Mouse (Mus musculus) layer of hippocampus, postnatal 25 days (tissue): ENCODE data around the gene Ube4b. TPM values are rescaled to one million over a fixed set of nuclear protein-coding genes. Genes with fewer than 3 reads are reported as not detected.

ENCODE experiments used
- DNase-seq, 2 experiments: peaks; one replicate each; pipeline ENCODE4 v3.0.0; 2022; ENCODE audit warnings: mixed read lengths in 2 of 2, low spot score in 1 of 2; ENCODE audit errors: extremely low spot score in 1 of 2
- total RNA-seq, 2 experiments: library from RNA; stranded (reverse); gene quantifications; 2 replicates each; pipeline ENCODE4 v1.2.3; 2021

Ube4b gene
- total RNA-seq, 2 experiments from 2014 or later, result 92.8 to 113 TPM

DNA sequence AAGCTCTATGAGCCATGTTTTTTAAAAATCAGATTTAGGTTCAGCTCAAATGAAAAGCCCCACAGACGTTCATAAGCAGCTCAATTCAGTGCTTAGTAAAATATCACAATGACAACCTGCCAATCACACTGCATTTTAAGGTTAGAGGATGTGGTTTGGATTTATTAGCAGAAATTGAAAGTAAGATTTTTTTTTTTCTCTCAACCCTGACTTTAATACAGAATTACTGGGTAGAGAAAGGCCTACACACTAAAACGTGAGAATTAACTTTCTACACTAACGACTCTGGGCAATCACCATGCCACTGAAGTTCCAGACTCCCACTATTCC is 118.1 kb downstream of the Ube4b start:
- no peak for DNase-seq

DNA sequence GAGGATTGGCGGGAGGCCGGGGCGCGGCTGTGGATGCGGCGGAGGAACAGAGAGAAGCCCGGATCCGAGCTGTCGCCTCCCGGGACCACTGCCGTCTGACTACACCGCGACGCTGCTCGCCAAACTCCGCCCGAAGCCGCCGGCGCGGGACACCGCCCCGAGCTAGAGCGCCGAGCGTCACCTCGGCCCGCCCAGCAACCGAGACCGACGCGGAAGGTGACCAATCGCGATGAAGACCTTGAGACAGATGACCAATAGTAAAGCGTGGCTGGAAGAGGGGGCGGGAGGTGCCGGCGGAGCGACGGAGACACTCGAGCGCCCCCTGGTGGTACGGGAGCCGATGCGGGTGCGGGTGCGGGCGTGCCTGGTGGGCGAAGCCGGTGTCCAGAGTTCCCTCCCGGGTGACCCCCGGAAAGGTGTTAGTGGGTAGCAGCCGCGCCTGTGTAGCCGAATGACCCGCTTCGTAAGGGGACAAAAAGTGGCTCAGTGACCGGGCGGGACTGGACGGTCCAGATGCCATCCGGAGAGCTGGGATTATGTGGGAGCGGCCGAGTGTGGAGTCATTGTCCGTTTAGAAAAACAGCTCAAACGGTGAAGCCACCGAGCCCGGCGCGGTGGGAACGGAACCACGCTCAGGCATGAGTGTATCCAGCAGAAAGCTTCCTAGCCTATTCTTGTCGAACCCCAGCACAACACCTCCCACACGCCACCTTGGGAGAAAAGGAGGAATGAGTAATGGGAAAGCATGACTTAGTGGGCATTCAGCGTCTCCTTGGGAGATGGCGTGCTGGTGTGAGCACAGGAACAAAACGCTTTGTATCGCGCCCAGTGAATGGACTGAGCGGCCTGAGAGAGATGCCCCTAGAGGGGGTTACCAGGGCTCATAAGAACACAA is 118.7 kb downstream of the Ube4b start, which contains the start of gene Kif1b:
Kif1b (minus strand) TSS at position 98 of the 895 bp plus-strand sequence.
- peak; percentile 100 for DNase-seq

DNA sequence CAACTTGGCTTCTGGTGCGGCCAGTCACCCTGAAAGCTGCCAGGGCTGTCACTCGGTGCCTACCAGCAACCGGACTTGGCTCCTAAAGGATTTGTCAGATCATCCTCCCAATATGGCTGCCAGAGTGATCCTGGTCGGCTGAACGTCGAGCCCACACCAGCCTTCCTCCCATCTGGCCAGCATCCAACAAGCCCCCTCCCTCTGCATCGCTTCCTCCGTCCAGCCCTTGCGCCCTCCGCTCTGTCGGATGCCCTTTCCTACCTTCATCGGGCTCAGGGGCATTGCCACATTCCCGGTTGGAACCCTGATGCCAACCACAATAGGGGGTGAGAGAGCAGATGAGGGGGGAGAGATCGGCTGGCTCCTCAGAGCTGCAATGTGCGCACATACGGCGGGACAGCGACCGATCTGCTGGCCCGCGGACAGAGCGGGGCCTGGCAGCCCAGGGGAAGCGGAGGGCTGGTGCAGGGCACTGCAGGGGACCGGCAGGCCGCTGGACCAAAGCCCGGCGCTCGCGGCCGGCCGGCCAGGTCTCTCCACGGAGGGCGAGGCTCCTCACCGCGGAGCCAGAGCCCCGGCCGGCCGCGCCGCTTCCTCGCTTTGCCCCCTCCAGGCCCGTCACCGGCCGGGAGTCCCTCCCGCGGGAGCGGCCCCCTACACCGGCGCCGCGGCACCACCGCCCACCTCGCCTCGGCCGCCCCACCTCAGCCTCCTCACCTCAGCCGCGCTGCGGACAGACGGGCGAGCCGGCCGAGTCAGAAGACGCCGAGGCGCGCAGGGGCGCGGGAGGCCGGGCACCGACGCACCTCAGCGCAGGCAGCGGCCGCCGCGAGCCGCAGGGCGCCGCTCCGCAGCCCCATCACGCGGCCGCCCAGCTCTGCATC is 119.6 kb downstream of the Ube4b start:
- peak; percentile 43 to 60 for DNase-seq

DNA sequence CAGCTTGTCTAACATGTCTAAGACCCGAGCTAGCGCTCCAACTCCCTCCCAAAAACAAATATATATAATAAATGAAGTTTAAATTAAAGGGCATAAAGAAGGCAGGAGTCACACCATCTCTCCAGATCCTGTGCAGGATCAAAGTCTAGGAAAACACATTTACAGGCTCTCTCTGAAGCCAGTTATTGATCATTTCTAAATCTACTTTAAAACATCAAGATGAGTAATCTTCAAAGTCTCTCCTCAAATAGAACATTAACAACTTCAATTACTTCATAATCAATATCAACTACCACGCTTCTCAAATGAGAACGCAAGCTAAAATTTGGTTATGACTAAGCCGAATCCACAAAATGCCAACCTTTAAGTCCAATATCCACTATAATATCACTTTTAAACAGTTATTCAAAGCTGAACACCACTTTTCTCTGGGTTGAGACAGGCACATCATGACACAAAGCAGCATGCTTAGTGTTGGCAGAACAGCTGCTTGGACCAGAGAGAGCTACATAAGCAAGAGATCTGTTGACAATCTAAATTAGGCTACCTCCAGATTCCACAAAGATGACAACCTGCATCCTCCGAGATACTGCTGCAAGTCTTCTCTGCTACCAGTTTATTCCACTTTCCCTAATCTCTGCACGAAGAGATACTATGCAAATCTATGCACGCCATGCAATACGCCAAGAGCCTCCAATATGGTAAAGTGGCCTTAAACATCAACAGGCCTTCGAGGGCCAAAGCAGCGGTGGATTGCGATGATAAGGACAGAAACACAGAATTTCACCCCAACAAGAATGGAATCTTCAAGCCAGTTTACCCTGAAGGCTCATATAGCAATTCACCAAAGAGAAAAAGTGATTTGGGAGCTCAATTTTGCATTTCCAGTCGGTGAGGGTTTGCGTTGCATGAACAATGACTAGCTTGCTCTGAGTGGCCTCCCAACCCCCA is 120.5 kb downstream of the Ube4b start:
- DNase-seq, result no peak

DNA sequence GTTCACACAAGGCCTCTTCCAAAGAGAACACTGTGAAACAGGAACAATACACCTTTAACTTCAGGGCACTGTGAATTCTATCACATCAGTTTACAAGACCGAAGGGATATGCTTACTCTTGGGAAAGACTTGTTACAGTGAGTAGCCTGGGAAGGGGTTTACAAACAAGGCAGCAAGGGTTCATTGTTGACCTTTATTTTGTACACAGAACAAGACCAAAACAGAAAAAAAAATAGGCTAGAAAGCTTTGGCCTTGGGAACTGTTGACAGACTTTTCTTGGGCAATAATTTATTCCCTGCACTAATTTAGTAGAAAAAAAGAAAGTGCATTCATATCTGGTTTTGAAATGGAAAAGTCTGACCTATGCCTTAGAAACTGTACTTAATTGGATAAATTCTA is 122.1 kb downstream of the Ube4b start:
- no peak for DNase-seq

DNA sequence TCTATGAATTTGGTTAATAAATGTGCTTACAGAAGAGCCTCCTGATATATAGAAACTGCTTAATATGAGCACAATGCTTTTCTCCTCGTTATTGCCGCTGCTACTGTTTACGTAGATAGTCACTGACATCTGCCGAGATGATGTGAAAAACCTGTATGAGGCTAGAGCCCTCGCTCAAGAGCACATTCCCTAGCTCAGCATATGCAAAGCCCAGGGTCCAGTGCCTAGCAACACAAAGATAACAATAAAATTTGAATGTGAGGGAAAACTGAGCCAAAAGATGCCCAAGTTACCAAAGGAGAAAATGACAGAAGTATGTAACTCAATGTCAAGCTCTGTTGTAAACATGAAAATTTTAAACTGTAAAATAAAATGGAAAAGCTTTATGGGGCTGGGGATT is 123.0 kb downstream of the Ube4b start:
- DNase-seq, result no peak

DNA sequence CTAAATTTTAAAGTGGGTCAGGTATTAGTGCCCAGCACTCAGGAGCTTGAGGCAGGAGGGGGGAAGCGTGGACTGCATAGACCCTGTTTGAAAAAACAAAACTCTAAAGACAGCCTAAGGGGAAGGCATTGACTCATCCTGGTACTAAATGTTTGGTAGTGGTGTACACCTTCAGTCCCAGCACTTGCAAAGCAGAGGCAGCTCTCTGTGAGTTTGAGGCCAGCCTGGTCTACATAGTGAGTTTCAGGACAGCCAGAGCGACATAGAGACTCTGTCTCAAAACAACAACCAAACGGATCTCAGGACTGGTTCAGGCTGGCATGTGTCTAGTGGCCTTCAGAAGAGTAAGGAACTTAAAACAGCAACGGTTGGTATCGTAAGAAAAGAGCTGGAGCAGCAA is 123.8 kb downstream of the Ube4b start:
- DNase-seq, result no peak

DNA sequence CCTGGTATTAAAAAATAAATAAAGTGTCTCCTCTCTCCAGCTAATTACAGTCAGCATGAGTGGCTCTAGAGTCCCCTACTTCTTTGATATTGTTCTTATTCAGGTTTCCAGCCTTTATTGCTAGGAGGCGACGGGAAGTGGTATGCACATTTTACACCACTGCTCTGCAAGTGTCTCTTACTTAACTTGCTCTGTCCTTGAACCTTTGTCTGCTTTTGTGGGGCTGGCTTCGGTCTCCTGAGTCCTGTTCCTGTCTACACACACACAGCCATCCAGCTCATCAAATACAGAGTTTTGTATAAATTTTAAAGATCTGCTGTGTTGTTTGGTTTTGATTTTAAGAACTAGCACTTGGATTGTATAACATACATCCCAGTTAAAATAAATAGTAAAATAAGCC is 124.4 kb downstream of the Ube4b start:
- DNase-seq, result no peak

DNA sequence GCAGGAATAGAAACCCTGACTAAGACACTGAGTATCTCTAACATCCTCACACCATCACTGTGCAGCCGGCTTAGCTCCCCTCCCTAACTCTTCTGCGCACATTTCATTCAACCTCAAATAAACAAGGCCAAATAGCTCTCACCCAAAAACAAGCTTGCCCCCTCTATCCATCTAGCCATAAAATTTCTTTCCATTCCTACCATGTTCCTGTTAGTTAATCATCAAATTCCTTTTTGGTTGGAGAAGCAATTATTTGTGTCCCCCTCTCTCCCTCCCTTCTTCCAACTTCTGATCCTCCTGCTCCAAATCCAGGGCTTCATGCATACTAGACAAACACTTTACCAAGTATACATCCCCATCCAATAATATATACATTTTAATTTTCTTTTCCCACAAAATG is 130.0 kb downstream of the Ube4b start:
- no peak for DNase-seq

DNA sequence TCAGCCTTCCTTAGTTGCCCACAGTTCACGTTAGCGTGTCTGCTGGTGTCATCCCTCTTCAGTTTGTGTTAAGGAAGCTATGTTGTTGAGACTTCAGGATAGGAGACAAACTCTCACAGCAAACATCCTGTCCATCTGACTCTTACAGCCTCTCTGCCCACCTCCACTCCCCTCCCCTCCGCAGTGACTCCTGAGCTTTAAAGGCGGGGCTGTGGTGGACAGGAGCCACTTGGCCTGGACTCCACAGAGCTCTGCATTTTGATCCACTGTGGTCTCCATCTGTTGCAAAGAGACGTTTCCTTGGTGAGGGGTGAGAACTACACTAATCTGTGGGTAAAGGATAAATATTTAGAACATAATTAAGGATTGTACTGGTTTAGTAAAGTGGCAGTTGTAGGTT is 133.6 kb downstream of the Ube4b start:
- no peak for DNase-seq

DNA sequence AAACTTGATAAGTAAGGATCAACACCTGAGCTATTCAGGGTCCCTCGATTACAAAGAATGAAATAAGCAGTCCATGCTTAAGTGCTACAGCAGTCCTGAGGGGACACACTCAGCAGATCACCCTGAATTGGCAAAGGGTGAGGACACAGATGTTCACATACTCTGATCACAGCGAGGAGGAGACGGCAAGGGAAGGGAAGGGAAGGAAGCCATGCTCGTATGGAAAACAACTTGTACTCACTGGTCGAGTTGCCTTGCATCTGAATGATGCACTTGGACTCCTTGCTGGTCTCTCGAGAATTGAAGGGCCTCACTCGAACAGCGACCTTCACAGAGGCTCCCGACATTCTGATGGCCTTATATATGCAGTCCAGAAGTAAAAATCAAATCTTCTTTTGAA is 135.5 kb downstream of the Ube4b start:
- no peak for DNase-seq

DNA sequence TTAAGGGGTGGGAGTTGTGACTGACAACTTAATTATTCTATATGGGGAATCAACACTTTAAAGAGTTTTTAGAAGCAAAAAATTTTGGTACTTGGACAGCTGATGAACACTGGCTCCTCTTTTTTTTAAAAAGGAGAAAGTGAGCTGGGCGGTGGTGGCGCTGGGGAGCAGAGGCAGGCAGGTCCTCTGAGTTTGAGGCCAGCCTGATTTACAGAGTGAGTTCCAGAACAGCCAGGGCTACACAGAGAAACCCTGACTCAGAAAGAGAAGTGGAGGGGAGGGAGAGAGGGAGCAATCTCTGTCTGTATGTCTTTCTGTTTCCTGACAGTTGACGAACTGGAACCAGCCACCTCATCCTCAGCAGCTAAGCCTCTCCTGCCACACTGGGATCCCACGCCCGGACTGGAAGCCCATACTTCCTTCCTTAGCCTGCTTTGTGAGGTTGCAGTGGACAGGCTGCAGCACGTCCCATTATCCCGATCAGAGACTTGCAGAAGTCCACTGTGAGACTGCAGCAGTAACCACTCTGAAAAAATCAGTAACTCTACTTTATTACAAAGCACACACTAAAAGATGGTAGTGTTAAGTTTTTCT is 136.3 kb downstream of the Ube4b start:
- no peak for DNase-seq

DNA sequence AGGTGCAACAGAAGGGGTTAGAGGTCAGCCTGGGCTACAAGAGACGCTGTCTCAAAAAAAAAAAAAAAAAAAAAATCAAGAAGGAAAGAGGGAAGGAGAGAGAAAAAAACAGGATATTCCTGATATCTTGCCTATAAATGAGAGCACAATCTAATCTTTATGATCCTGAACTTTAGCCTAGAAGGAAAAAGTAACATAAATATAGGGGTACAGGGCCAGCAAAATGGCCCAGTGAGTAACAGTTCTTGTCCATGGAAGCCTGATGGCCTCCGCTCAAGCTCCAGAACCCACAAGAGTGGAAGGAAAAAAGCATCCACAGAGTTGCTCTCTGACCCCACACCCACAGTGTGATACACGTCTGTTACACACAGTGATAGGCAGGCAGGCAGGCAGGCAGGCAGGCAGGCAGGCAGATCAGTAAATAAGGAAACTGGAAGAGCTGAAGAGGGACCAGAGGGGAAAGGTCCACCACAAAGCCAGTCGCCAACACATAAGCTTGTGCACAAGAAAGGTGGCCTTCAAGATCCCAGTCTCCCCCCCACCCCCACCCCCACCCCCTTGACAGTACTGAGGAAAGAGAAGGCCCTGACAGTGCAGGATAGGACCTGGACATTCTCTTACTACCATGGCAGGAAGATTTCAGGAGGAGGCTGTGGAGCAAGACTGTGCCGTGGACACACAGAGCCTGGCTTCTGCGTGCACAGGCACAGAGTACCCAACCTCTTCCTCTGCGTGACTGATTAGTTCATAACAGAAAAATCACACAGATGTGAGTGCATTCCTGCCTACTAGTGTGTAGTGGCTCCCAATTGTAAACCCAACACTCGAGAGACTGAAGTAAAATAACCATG is 140.0 kb downstream of the Ube4b start:
- no peak for DNase-seq

DNA sequence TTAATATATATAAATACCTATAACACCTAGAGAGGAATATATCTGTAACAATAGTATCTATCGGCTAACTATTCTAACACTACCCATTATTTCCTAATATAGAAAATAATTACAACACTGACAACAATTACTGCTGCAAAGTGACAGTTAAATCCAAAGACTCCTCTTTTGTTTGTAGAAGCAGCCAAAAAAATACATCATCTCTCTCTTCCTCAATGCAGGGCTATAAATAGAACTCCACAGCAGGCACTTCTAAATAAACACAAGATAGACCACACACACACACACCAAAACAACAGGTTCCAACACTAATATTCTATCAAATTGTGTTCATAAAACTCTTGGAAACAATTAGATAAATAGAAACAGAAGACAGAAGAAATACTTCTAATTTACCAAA is 140.9 kb downstream of the Ube4b start:
- DNase-seq, result no peak

DNA sequence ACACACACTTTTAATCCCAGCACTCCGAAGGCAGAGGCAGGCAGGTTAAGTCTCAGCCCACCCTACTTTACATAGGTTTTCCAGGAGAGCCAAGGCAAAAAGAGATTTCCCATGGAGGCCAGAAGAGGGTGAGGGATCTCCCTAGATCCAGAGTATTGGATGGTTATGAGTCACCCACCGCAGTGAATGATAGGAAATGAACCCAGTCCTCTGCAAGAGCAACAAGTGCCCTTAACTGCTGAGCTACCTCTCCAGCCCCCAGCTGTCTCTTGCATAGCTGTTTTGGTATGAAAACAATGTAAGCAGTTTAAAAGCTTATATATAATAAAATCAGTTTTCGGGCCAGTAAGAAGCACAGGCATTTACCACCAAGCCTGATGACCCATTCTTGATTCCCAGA is 143.5 kb downstream of the Ube4b start:
- no peak for DNase-seq

DNA sequence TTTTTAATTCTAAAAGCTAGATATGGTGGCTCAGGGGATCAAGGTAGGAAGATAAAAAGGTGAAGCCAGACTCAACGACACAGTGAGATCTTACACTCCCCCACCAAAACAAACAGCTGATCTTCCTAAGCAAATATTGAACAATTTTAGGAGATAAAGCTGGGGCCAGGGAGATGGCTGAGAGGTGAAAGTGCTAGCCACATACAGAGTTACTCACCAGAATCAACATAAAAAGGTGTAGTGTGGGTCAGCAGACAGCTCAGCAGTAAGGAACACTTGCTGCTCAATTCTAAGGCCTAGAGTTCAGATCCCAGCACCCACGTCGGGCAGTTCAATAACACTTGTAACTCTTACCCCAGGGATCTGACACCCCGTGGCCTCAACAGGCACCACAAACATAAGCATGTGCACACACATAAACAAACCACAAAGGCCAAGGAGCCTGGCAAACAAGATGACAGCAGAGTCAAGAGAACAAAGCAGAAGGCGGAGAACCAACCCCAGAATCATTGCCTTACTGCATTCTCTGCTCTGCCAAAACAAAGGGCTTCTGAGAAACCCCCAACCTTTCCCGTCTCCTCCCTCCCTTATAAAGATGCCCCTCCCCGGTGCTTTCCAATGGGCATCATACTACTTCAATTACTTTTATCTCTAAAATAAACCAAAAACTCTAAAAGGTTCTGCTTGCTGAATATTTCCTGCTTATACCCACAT is 144.4 kb downstream of the Ube4b start:
- no peak for DNase-seq
